Mouse (Mus musculus) T-cell, adult 2 months (primary cell): ENCODE measurements around the gene Ttc30a1.

ENCODE experiments used
- DNase-seq: peaks from one replicate; pipeline ENCODE4 v3.0.0; 2022; ENCODE audit warnings: low spot score

Gene Ttc30a1

GRCm38 (mm10) chr2:75929786-75930444 is 51.9 kb downstream of the Ttc30a1 start:
- DNase-seq, result no peak

- no peak for DNase-seq
Observed at GRCm38 (mm10) chr2:75929141-75929540, 52.6 kb downstream of the Ttc30a1 start.
